Mouse (Mus musculus): ENCODE data around the gene Morn1. TPM values are rescaled to one million over a fixed set of nuclear protein-coding genes. Genes with fewer than 3 reads are reported as not detected.

Morn1 gene
- total RNA-seq (2023) = 1 to 10 TPM; 1.4 to 1.9 TPM

DNA sequence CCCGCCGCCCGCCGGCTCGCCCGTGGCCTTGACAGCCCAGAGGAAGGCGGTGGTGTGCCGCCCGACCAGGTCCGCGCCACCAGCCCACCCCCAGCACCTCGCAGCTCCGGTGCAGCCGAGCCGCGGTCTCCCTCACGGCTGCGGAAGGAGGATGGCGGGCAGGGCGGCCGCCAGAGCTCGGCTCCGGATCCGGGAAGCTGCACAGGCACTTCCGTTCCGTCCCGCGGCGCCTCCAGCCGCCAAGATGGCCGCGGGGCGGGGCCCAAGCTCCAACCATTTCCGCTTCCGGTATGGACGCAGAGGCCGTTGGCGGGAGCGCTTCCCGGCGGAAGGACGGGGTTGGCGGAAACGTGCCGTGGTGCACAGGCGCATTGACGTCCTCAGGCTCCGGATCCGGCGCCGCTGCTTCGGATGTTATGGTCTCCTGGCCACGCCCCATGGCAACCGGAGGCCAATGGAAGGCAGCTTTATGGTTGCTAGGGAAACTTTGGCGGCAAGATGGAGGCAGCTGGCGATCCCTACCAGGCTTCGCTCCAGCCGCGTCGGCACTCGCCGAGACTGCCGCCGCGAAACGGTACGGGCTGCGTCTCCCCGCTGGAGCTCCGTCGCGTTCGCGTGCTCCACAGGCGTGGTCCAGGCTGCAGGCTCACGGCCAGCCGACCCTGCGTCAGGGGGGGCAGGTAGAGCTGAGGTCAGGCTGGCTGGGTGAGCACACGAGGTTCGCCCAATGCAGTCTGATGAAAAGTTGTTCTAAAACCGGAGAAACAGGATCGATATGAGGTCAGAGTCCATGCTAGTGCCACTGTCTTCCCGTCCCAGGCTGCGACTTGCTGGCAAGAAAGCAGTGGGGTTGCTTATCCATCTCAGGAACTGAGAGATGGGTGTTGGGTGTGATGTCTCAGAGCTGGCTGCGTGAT is at the start of gene Morn1, which contains the start of gene Rer1:
TSS of gene Morn1 (plus strand) at position 470 of the 917 bp plus-strand sequence.
TSS of gene Rer1 (minus strand) at position 275 of the 917 bp plus-strand sequence.

DNA sequence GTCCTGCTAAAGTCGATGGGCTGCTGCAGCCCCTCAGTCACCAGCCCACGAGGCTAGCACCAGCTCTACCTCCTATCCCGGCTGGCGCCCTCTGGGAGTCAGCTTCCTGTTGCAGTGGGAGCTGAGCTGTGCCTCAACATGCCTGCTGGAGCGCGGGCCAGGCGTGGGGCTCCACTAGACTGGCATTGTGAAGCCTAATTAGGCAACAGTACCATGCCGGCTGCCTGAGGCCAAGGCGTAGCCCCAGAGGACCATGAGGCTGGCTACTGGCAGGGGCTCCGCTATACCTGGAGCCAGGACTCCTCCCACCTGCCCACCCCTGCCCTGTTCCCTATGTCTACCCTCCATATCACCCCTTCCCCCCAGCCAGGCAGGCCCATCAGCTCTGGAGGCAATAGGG is 29.7 kb upstream of the Morn1 start, which contains the start of gene Plch2:
TSS of gene Plch2 (minus strand) at position 61 of the 400 bp plus-strand sequence.

DNA sequence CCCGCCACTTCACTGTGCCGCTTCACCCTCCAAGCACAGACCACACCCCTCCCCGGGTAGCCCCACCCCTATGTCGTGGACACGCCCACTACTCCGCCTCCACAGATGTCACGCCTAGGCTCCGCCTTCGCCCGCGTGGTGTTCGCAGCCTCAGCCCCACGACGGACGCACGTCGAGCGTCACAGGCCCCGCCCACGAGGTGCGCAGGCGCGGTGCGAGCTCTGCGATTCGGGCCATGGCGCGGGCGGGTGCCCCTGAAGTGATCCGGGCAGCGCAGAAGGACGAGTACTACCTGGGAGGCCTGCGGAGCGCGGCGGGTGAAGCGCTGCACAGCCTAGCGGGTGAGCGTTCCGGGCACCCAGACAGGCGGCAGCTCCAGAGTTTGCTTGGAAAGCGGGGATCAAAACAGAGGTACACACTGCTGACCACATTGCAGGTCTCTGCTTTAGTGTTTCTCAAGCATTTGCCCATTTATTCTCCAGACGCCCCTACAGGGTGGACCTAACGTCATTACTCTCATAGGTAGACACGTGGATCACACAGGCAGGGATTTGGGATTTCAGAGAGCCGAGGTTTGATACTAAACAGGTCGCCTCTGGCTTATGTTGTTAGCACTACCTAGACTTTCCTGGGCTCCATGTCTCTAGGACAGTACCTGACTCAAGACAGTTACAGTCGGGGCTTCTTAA is 19.4 kb upstream of the Morn1 start, which contains the start of gene Pex10:
TSS of gene Pex10 (plus strand) at position 183 of the 689 bp plus-strand sequence.

Other genes with a start within 250 kb of the Morn1 start
- gene Ttc34, start 249.1 kb upstream of the Morn1 start, total RNA-seq (2023) = not detected
- under 1 TPM in 1 of 2 experiments, not detected in 1; 0.24 TPM for gene Mmel1, start 217.0 kb upstream of the Morn1 start, total RNA-seq (2023)
- 1 to 10 TPM; 1.9 to 2.5 TPM for gene Fam213b, start 187.4 kb upstream of the Morn1 start, total RNA-seq (2023)
- 100 to 1,000 TPM; 101 to 127 TPM for gene Tnfrsf14, start 158.0 kb upstream of the Morn1 start, total RNA-seq (2023)
- under 1 TPM in 1 of 2 experiments, not detected in 1; 0.53 TPM for gene Hes5, start 125.7 kb upstream of the Morn1 start, total RNA-seq (2023)
- 10 to 100 TPM; 27.9 to 31.5 TPM for gene Pank4, start 122.5 kb upstream of the Morn1 start, total RNA-seq (2023)
- under 1 TPM in 1 of 2 experiments, not detected in 1; 0.09 TPM for gene Plch2, start 29.8 kb upstream of the Morn1 start, total RNA-seq (2023)
- gene Pex10, start 19.6 kb upstream of the Morn1 start, total RNA-seq (2023) = 1 to 10 TPM; 5.7 to 7.4 TPM
- 10 to 100 TPM; 55.8 to 59.7 TPM for gene Rer1, start 195 bp upstream of the Morn1 start, total RNA-seq (2023)
- 10 to 100 TPM; 30.8 to 31.8 TPM for gene Ski, start 136.0 kb downstream of the Morn1 start, total RNA-seq (2023)
- 10 to 100 TPM; 30.7 to 35.7 TPM for gene Faap20, start 163.2 kb downstream of the Morn1 start, total RNA-seq (2023)

All from neutrophil, adult 83 days (primary cell).